Mouse (Mus musculus) stomach, postnatal 0 days (tissue): ENCODE results near the gene Gna11. TPM values are rescaled to one million over a fixed set of nuclear protein-coding genes. Genes with fewer than 3 reads are reported as not detected.

Experiments
- ATAC-seq: fragments of 200-750 bp; cut with Nextera tagmentation; 2 replicates; pipeline ENCODE4 v1.8.0; 2017; ENCODE audit not compliant: low FRiP score, low TSS enrichment
- DNase-seq: peaks from one replicate; pipeline ENCODE4 v3.0.0-alpha.2; 2016; ENCODE audit warnings: low spot score
- H3K27ac ChIP-seq: fragments of 300-500 bp; sonication (generic); replicated peaks from 2 replicates; pipeline ENCODE4 v1.5.1; 2014; ENCODE audit warnings: mild to moderate bottlenecking, control low read depth
- H3K27me3 ChIP-seq: fragments of 300-500 bp; sonication (generic); 2 replicates; pipeline ENCODE4 v1.6.1; 2014; ENCODE audit warnings: low read length; ENCODE audit not compliant: control insufficient read depth, insufficient read depth
- H3K36me3 ChIP-seq: fragments of 300-500 bp; sonication (generic); 2 replicates; pipeline ENCODE4 v1.6.1; 2014; ENCODE audit warnings: low read length, mixed read lengths; ENCODE audit not compliant: control insufficient read depth, insufficient read depth
- H3K4me1 ChIP-seq: fragments of 300-500 bp; sonication (generic); replicated peaks from 2 replicates; pipeline ENCODE4 v1.6.1; 2014; ENCODE audit warnings: antibody characterized with exemption; ENCODE audit not compliant: control insufficient read depth, insufficient read depth
- H3K4me2 ChIP-seq: fragments of 300-500 bp; sonication (generic); replicated peaks from 2 replicates; pipeline ENCODE4 v1.6.1; 2014; ENCODE audit warnings: low read depth, mild to moderate bottlenecking, control low read depth, moderate library complexity
- H3K4me3 ChIP-seq: fragments of 300-500 bp; sonication (generic); 2 replicates; pipeline ENCODE4 v1.5.1; 2014; ENCODE audit warnings: low read depth, low read length, control low read depth
- H3K9ac ChIP-seq: fragments of 300-500 bp; sonication (generic); 2 replicates; pipeline ENCODE4 v1.6.1; 2014; ENCODE audit warnings: mild to moderate bottlenecking, low read length, control low read depth, mixed read lengths
- H3K9me3 ChIP-seq: fragments of 300-500 bp; sonication (generic); 2 replicates; pipeline ENCODE4 v1.6.1; 2016; ENCODE audit warnings: low read length; ENCODE audit not compliant: control insufficient read depth
- CTCF ChIP-seq: IDR thresholded peaks from 2 replicates; pipeline ENCODE4 v1.5.1; 2016; ENCODE audit warnings: antibody characterized with exemption, low read depth, mild to moderate bottlenecking, moderate library complexity
- EP300 ChIP-seq: optimal IDR thresholded peaks from 2 replicates; pipeline ENCODE3; 2016; ENCODE audit warnings: antibody characterized with exemption
- WGBS: fragments of 180-500 bp; shearing (Covaris S2); extraction: QIAGEN DNeasy Blood & Tissue Kit; methylation state at CpG from one replicate; pipeline ENCODE4 v1.1.7; 2014; 5-methylcytosine and 5-hydroxymethylcytosine counted together
- polyA plus RNA-seq: library from polyadenylated mRNA; unstranded; fragments of >200 nt; fragmentation: Nextera tagmentation; extraction: Ambion mirVana; gene quantifications from 2 replicates; pipeline ENCODE4 v1.2.1, GENCODE M21; 2015

The Gna11 gene
- polyA plus RNA-seq, 1 experiment from 2014 or later = 62.5 TPM

GRCm38 (mm10) chr10:81495616-81496263 is 49.2 kb downstream of the Gna11 start:
- H3K27ac ChIP-seq = peak overlapping the region; percentile 63; the same call in 1 of the 2 replicates
- peaks cover 15% of the 10 kb centered on the region for H3K36me3 ChIP-seq
- DNase-seq = no peak
- H3K9me3 ChIP-seq = no peaks in the 10 kb centered on the region
- 1% methylated on average over 41 of the region's 41 CpGs for WGBS
- H3K27me3 ChIP-seq = no peaks in the 10 kb centered on the region
- peaks cover 3% of the 10 kb centered on the region; the same call in 1 of the 2 replicates for H3K4me1 ChIP-seq
- peak; percentile 10 for ATAC-seq
- H3K4me3 ChIP-seq = peak overlapping the region; percentile 79
- H3K9ac ChIP-seq = peak overlapping the region; percentile 90
- H3K4me2 ChIP-seq = peak overlapping the region; percentile 90
- no peak for TF ChIP-seq EP300

GRCm38 (mm10) chr10:81495151-81495550 is 49.8 kb downstream of the Gna11 start:
- peak overlapping the region; percentile 79 for H3K4me3 ChIP-seq
- ATAC-seq (no peak), DNase-seq (no peak)
- H3K9me3 ChIP-seq = no peaks in the 10 kb centered on the region
- no peak overlapping the region for H3K27ac ChIP-seq
- peaks cover 16% of the 10 kb centered on the region for H3K36me3 ChIP-seq
- peak overlapping the region; percentile 90 for H3K9ac ChIP-seq
- peak overlapping the region; percentile 90 for H3K4me2 ChIP-seq
- TF ChIP-seq CTCF = no peak
- TF ChIP-seq EP300 = no peak
- peaks cover 3% of the 10 kb centered on the region; the same call in 1 of the 2 replicates for H3K4me1 ChIP-seq
- 66% methylated on average over 6 of the region's 6 CpGs for WGBS
- no peaks in the 10 kb centered on the region for H3K27me3 ChIP-seq

- Histone ChIP-seq H3K4me2 (peak overlapping the region; percentile 90), H3K4me1 (peaks cover 3% of the 10 kb centered on the region; the same call in 1 of the 2 replicates), H3K4me3 (no peak overlapping the region), H3K9me3 (no peaks in the 10 kb centered on the region), H3K27ac (no peak overlapping the region), H3K27me3 (no peaks in the 10 kb centered on the region), H3K36me3 (peaks cover 19% of the 10 kb centered on the region), H3K9ac (peak overlapping the region; percentile 90)
- no peak for TF ChIP-seq EP300
- TF ChIP-seq CTCF = no peak
- WGBS = 81% methylated on average over 11 of the region's 11 CpGs
- ATAC-seq (no peak), DNase-seq (no peak)
Measured at GRCm38 (mm10) chr10:81494260-81495041, 50.5 kb downstream of the Gna11 start.

GRCm38 (mm10) chr10:81493601-81494220 is 51.3 kb downstream of the Gna11 start:
- H3K4me2 ChIP-seq = no peak overlapping the region
- DNase-seq = no peak
- no peaks in the 10 kb centered on the region for H3K9me3 ChIP-seq
- H3K4me1 ChIP-seq = peaks cover 3% of the 10 kb centered on the region; the same call in 1 of the 2 replicates
- no peak overlapping the region for H3K27ac ChIP-seq
- 83% methylated on average over 8 of the region's 8 CpGs for WGBS
- H3K36me3 ChIP-seq = peaks cover 25% of the 10 kb centered on the region
- TF ChIP-seq CTCF = peak; percentile 62
- TF ChIP-seq EP300 = no peak
- H3K4me3 ChIP-seq = no peak overlapping the region
- no peak for ATAC-seq
- H3K9ac ChIP-seq = peak overlapping the region; percentile 23; the same call in 1 of the 2 replicates
- H3K27me3 ChIP-seq = no peaks in the 10 kb centered on the region

- Histone ChIP-seq H3K4me1 (peaks cover 3% of the 10 kb centered on the region; the same call in 1 of the 2 replicates), H3K9me3 (no peaks in the 10 kb centered on the region), H3K9ac (no peak overlapping the region), H3K4me2 (no peak overlapping the region), H3K27ac (no peak overlapping the region), H3K36me3 (peaks cover 33% of the 10 kb centered on the region), H3K4me3 (no peak overlapping the region), H3K27me3 (no peaks in the 10 kb centered on the region)
- DNase-seq = no peak
- no peak for ATAC-seq
- WGBS = 95% methylated on average over 11 of the region's 11 CpGs
- TF ChIP-seq EP300 = no peak
- no peak for TF ChIP-seq CTCF
Measured at GRCm38 (mm10) chr10:81492606-81493240, 52.3 kb downstream of the Gna11 start.
